Mouse (Mus musculus) midbrain, embryonic 14.5 days (tissue): ENCODE measurements around the gene Stn1. TPM values are rescaled to one million over a fixed set of nuclear protein-coding genes. Genes with fewer than 3 reads are reported as not detected.

Experiments used
- ATAC-seq: fragments of 200-750 bp; cut with Nextera tagmentation; 2 replicates; pipeline ENCODE4 v1.8.0; 2017; ENCODE audit warnings: moderate number of reproducible peaks, moderate library complexity; ENCODE audit not compliant: low FRiP score, low TSS enrichment
- DNase-seq: peaks from one replicate; pipeline ENCODE4 v3.0.0-alpha.2; 2015
- H3K27ac ChIP-seq: fragments of 300-500 bp; sonication (generic); replicated peaks from 2 replicates; pipeline ENCODE4 v1.5.1; 2014; ENCODE audit warnings: mild to moderate bottlenecking, low read depth, low read length, moderate library complexity
- H3K27me3 ChIP-seq: fragments of 300-500 bp; sonication (generic); 2 replicates; pipeline ENCODE4 v1.6.1; 2014; ENCODE audit warnings: low read length, control low read depth, mixed read lengths; ENCODE audit not compliant: control insufficient read depth, insufficient read depth
- H3K36me3 ChIP-seq: fragments of 300-500 bp; sonication (generic); 2 replicates; pipeline ENCODE4 v1.6.1; 2014; ENCODE audit warnings: low read length, control low read depth; ENCODE audit not compliant: control insufficient read depth, insufficient read depth
- H3K4me1 ChIP-seq: fragments of 300-500 bp; sonication (generic); 2 replicates; pipeline ENCODE4 v1.6.1; 2014; ENCODE audit warnings: mild to moderate bottlenecking, antibody characterized with exemption, low read length, control low read depth; ENCODE audit not compliant: control insufficient read depth, insufficient read depth
- H3K4me2 ChIP-seq: fragments of 300-500 bp; sonication (generic); 2 replicates; pipeline ENCODE4 v1.6.1; 2014; ENCODE audit warnings: mild to moderate bottlenecking, low read length, moderate library complexity
- H3K4me3 ChIP-seq: fragments of 300-500 bp; sonication (generic); replicated peaks from 2 replicates; pipeline ENCODE4 v1.5.1; 2014; ENCODE audit warnings: low read depth, low read length
- H3K9ac ChIP-seq: fragments of 300-500 bp; sonication (generic); replicated peaks from 2 replicates; pipeline ENCODE4 v1.6.1; 2014; ENCODE audit warnings: mild to moderate bottlenecking, low read length, moderate library complexity
- H3K9me3 ChIP-seq: fragments of 300-500 bp; sonication (generic); 2 replicates; pipeline ENCODE4 v1.6.1; 2016; ENCODE audit warnings: low read length, control low read depth, mixed read lengths; ENCODE audit not compliant: control insufficient read depth
- WGBS: fragments of 180-500 bp; shearing (Covaris S2); extraction: QIAGEN DNeasy Blood & Tissue Kit; methylation state at CpG from one replicate; pipeline ENCODE4 v1.1.7; 2014; 5-methylcytosine and 5-hydroxymethylcytosine counted together
- polyA plus RNA-seq: library from polyadenylated mRNA; unstranded; fragments of >200 nt; fragmentation: Nextera tagmentation; extraction: Ambion mirVana; gene quantifications from 2 replicates; pipeline ENCODE4 v1.2.1, GENCODE M21; 2014

The Stn1 gene
- polyA plus RNA-seq, 1 experiment from 2014 or later, result 30.4 TPM

DNA sequence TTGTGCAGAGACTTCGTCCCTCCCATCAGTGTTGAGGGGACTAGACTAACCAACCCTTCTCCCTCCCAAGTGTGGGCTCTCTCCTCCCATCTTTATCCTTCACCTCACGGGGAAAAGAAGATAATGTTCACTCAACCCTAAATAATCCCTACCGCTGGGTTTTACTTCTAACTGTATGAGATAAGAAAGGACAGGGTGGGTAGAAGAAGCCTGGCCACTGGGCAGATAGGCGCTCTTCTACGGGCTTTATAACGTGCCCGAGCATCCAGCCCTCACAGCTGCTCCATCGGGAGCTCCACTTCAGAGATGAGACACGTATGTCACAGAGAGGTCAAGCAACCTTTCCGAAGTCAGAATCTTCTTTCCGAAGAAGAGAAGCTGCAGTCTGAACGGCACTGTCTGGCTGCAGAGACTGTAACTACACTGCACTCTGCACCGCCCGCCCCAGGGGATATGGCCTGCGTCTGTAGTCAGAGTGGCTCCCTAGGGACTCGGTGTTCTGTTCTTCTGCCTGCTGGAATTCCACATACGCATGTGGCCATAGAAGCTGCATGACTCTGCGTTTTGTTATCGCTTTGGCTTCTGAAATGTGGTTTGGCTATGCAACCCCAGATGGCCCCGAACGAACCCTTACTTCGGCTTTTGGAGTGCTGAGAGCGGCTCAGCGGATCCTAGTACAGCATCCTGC lies 18.7 kb downstream of the Stn1 start:
- DNase-seq, result no peak
- Histone ChIP-seq H3K27me3 (no peaks in the 10 kb centered on the region), H3K4me2 (no peak overlapping the region), H3K4me1 (no peaks in the 10 kb centered on the region), H3K4me3 (no peak overlapping the region), H3K9me3 (no peaks in the 10 kb centered on the region), H3K9ac (no peak overlapping the region), H3K27ac (no peak overlapping the region), H3K36me3 (peaks cover 23% of the 10 kb centered on the region; the same call in 1 of the 2 replicates)
- ATAC-seq, result no peak
- 77% methylated on average over 24 of the region's 24 CpGs for WGBS

DNA sequence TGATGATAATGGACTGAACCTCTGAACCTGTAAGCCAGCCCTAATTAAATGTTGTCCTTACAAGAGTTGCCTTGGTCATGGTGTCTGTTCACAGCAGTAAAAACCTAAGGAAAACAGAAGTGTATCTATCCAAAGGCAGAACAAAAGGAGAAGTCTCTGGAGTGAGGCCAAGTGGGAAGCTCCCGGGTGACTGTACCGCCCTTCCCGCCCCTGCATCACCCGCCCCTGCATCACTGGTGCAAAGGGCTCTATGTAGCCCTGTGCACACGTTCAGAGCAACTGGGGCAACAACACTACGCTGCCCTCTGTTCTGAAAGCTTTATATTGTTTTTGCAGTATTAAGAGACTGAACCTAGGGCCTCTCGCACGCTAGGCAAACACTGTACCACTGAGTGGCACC lies 19.7 kb downstream of the Stn1 start:
- DNase-seq, result no peak
- WGBS, result 80% methylated on average over 8 of the region's 8 CpGs
- H3K27me3 ChIP-seq, result no peaks in the 10 kb centered on the region
- H3K4me1 ChIP-seq, result no peaks in the 10 kb centered on the region
- no peak for ATAC-seq
- no peaks in the 10 kb centered on the region for H3K9me3 ChIP-seq
- peaks cover 24% of the 10 kb centered on the region; the same call in 1 of the 2 replicates for H3K36me3 ChIP-seq
- no peak overlapping the region for H3K4me3 ChIP-seq
- no peak overlapping the region for H3K4me2 ChIP-seq
- H3K9ac ChIP-seq, result no peak overlapping the region
- no peak overlapping the region for H3K27ac ChIP-seq

DNA sequence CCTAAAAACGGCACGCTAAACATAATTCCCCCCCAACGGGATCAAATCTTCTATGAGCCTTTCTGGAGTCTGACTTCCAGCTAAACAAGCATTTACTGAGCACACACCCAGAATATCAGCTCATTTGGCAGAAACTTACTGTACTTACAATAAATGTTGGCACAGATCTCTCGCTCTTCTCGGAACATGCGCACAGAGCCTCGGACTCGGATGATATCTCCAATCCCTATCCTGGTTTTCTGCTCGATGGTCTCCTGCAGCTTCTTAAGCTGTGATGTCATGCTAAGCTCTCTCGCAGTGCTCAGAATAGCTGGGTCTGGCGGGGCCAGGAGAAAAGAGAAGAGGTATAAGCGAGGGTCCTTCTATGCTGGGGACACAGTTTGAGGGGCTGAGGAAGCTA lies 20.4 kb downstream of the Stn1 start:
- Histone ChIP-seq H3K27me3 (no peaks in the 10 kb centered on the region), H3K4me3 (no peak overlapping the region), H3K27ac (no peak overlapping the region), H3K9ac (no peak overlapping the region), H3K4me2 (no peak overlapping the region), H3K9me3 (no peaks in the 10 kb centered on the region), H3K4me1 (no peaks in the 10 kb centered on the region), H3K36me3 (peaks cover 24% of the 10 kb centered on the region; the same call in 1 of the 2 replicates)
- DNase-seq (no peak), ATAC-seq (no peak)
- WGBS, result 91% methylated on average over 12 of the region's 12 CpGs

DNA sequence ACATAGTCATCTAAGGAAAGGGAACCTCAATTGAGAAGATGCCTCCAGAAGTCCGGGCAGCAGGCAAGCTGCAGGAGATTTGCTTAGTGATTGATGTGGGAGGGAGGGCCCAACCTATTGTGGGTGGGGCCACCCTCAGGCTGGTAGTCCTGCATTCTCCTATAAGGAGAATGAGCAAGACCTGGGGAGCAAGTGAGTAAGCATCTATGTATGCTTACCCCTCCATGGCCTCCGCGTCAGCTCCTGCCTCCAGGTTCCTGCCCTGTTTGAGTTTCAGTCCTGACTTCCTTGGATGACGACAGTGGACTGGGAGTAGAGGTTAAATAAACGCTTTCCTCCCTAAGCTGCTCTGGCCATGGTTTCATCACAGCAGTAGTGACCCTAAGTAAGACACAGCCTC lies 22.2 kb downstream of the Stn1 start:
- ATAC-seq (no peak), DNase-seq (no peak)
- Histone ChIP-seq H3K4me1 (peaks cover 15% of the 10 kb centered on the region), H3K4me2 (no peak overlapping the region), H3K27ac (no peak overlapping the region), H3K36me3 (peaks cover 24% of the 10 kb centered on the region; the same call in 1 of the 2 replicates), H3K9ac (no peak overlapping the region), H3K9me3 (no peaks in the 10 kb centered on the region), H3K27me3 (no peaks in the 10 kb centered on the region), H3K4me3 (no peak overlapping the region)
- WGBS, result 88% methylated on average over 5 of the region's 5 CpGs

DNA sequence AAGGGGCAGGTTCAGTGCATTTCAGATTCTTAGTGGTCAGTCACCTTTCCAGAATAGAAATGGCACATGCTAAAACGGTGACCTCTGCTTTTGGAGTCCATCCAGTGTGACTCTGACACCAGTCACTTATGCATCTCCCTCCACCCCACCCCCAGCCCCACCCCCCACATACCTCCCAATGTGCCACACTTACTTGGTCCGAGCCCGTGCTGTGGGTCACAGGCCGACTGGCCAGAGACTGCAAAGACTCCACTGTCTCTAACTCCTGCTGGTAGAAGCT lies 23.7 kb downstream of the Stn1 start:
- Histone ChIP-seq H3K27ac (no peak overlapping the region), H3K4me3 (no peak overlapping the region), H3K4me1 (peaks cover 15% of the 10 kb centered on the region), H3K27me3 (no peaks in the 10 kb centered on the region), H3K9me3 (no peaks in the 10 kb centered on the region), H3K4me2 (no peak overlapping the region), H3K36me3 (peaks cover 27% of the 10 kb centered on the region; the same call in 1 of the 2 replicates), H3K9ac (no peak overlapping the region)
- no peak for DNase-seq
- ATAC-seq, result no peak
- 75% methylated on average over 4 of the region's 4 CpGs for WGBS

DNA sequence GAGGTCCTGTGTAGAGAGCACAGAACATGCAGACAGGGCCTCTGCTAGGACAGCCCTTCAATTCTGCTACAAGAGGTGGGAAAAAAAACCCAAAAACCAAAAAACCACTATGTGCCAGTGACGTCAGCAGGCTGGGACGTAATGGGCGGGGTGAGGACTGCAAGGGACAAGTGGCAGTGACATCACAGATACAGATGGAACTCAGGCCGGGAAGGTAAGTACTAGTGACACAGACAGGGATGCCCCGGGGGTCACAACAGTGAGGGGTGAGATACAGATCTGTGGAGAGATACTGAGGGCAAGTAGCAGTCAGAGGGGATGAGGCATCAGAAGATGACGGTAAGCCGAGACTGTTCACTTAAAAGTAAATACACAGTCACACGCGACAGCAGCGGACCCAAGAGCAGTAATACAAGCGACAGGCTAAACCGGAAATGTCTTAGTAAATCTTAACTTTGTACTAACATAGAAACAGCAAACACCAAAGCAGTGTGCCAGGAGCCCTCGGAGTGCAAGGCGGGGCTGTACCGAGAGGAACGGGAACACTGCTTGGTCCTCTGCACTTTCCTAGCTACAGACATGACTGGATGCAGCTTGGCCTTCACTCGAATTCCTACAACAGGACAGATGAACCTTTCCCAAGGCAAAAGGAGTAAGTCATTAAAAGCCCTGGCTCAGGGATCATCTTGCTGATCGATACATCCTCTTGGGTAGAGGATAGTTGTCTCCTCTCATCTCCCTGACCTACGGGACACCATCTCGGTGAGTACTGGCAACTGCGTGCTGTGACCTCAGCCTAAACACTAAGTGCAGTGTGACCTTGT lies 24.3 kb downstream of the Stn1 start:
- DNase-seq (no peak), ATAC-seq (no peak)
- H3K9ac ChIP-seq, result no peak overlapping the region
- peaks cover 27% of the 10 kb centered on the region; the same call in 1 of the 2 replicates for H3K36me3 ChIP-seq
- H3K4me3 ChIP-seq, result no peak overlapping the region
- H3K27me3 ChIP-seq, result no peaks in the 10 kb centered on the region
- H3K4me2 ChIP-seq, result no peak overlapping the region
- peaks cover 15% of the 10 kb centered on the region for H3K4me1 ChIP-seq
- 92% methylated on average over 21 of the region's 21 CpGs for WGBS
- H3K9me3 ChIP-seq, result no peaks in the 10 kb centered on the region
- no peak overlapping the region for H3K27ac ChIP-seq

DNA sequence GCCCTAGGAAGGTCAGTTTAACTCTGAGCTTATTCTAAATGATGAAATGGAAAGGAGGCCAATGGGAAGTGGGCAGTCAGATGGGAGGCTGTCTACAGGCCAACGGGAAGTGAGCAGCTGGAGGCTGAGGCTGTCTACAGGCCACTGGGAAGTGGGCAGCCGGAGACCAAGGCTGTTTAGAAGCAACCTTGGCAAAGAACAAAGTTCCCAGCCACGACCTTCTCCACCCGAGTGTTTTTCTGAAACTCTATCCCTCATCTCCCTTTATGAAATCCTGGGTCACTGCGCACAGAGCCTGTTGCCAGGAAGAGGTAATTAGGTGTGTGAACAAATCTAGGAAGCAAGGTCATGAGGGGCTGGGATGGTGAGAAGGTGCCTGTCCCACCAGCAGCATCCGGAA lies 25.3 kb downstream of the Stn1 start:
- WGBS, result 86% methylated on average over 6 of the region's 6 CpGs

DNA sequence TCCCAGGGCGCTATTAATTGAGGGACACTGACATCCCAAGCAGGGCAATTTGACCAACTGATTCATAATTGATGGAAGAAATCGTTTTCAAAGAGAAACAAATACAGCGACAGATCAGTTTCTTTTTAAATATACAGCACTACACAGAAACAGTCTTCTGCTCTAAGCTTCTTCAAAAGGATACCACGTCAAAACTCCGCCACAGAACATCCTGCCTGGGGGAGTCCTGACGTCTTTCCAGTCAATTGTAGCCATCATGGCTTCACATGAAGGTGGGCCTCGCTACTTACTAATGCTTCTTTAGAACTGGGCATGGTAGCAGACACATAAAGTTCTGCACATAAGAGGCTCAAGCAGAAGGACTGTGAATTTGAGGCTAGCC lies 26.0 kb downstream of the Stn1 start:
- no peak overlapping the region for H3K4me3 ChIP-seq
- peaks cover 15% of the 10 kb centered on the region for H3K4me1 ChIP-seq
- no peak for ATAC-seq
- 0 out of 2 replicates have a peak overlapping the region, but pooled peaks have one; percentile 9 for H3K9ac ChIP-seq
- H3K27ac ChIP-seq, result peak overlapping the region; percentile 70
- H3K36me3 ChIP-seq, result peaks cover 25% of the 10 kb centered on the region; the same call in 1 of the 2 replicates
- DNase-seq, result no peak
- H3K27me3 ChIP-seq, result no peaks in the 10 kb centered on the region
- WGBS, result 42% methylated on average over 7 of the region's 7 CpGs
- no peaks in the 10 kb centered on the region for H3K9me3 ChIP-seq
- peak overlapping the region; percentile 42 for H3K4me2 ChIP-seq

More for the DNA sequence above, 25.3 kb downstream of the Stn1 start:
- Histone ChIP-seq H3K9me3 (no peaks in the 10 kb centered on the region), H3K9ac (no peak overlapping the region), H3K4me3 (no peak overlapping the region), H3K27me3 (no peaks in the 10 kb centered on the region), H3K27ac (no peak overlapping the region), H3K36me3 (peaks cover 27% of the 10 kb centered on the region; the same call in 1 of the 2 replicates), H3K4me1 (peaks cover 15% of the 10 kb centered on the region), H3K4me2 (no peak overlapping the region)
- DNase-seq (no peak), ATAC-seq (no peak)
